20 mouse cellular contexts compared by ENCODE assay signal in genomic region chr5:34609966-34610365, GRCm38 (mm10). TPM values are rescaled to one million over a fixed set of nuclear protein-coding genes. Genes with fewer than 3 reads are reported as not detected.
DNase-seq lines count a peak whose midpoint lies in the region; ATAC-seq and TF ChIP-seq lines count a peak whose summit lies in the region.
"Had no signal": no experiment of that assay in that cellular context is flagged by ENCODE, and none has a peak within 500 bp of the region (broad histone marks: within the 10 kb centered on the region; RNA-seq: fewer than 3 reads in every experiment).

No protein-coding gene starts in this region.

- H3K4me3 ChIP-seq in kidney, embryonic 15.5 days (replicated peaks) = no peak overlapping the region
- no peak overlapping the region for H3K4me3 ChIP-seq in ES-E14 (ENCODE audit: insufficient read depth in 1 of 2, low read depth in 1 of 2, low read length in 2 of 2, poor library complexity in 1 of 2, severe bottlenecking in 1 of 2)
- H3K4me3 ChIP-seq: embryonic facial prominence, embryonic 10.5 days; embryonic facial prominence, embryonic 12.5 days; forebrain, embryonic 13.5 days; forebrain, embryonic 15.5 days had no signal

- no peaks in the 10 kb centered on the region for H3K4me1 ChIP-seq in kidney, embryonic 15.5 days
- no peaks in the 10 kb centered on the region for H3K4me1 ChIP-seq in ES-E14 (ENCODE audit: control insufficient read depth in 2 of 2, insufficient read depth in 2 of 2, low read length in 2 of 2, poor library complexity in 1 of 2)
- H3K4me1 ChIP-seq: embryonic facial prominence, embryonic 10.5 days; embryonic facial prominence, embryonic 12.5 days; forebrain, embryonic 13.5 days; forebrain, embryonic 15.5 days had no signal

- H3K9ac ChIP-seq in kidney, embryonic 15.5 days = no peak overlapping the region
- H3K9ac ChIP-seq in ES-E14 (ENCODE audit: insufficient read depth, low read depth, low read length, poor library complexity, severe bottlenecking) = no peak overlapping the region
- H3K9ac ChIP-seq: embryonic facial prominence, embryonic 12.5 days; forebrain, embryonic 13.5 days; forebrain, embryonic 15.5 days; forebrain, postnatal 0 days had no signal

- no peak overlapping the region for H3K27ac ChIP-seq in kidney, embryonic 15.5 days
- H3K27ac ChIP-seq in ES-E14 (ENCODE audit: insufficient read depth, low read depth, low read length, poor library complexity, severe bottlenecking) = no peak overlapping the region
- H3K27ac ChIP-seq: embryonic facial prominence, embryonic 10.5 days; embryonic facial prominence, embryonic 12.5 days; forebrain, embryonic 13.5 days; forebrain, embryonic 15.5 days had no signal

- no peak overlapping the region for H3K4me2 ChIP-seq in kidney, embryonic 15.5 days
- H3K4me2 ChIP-seq: embryonic facial prominence, embryonic 12.5 days; forebrain, embryonic 13.5 days; forebrain, embryonic 15.5 days had no signal

- H3K9me3 ChIP-seq in kidney, embryonic 15.5 days (replicated peaks) = no peaks in the 10 kb centered on the region
- no peaks in the 10 kb centered on the region for H3K9me3 ChIP-seq in ES-E14 (ENCODE audit: control insufficient read depth, insufficient read depth, low read depth, low read length)
- H3K9me3 ChIP-seq: embryonic facial prominence, embryonic 10.5 days; embryonic facial prominence, embryonic 12.5 days; forebrain, embryonic 13.5 days; forebrain, embryonic 15.5 days had no signal

- no peak for ATAC-seq in kidney, embryonic 15.5 days (replicated peaks; ENCODE audit: low FRiP score)
- ATAC-seq: activated CD4-positive, CD25-positive, alpha-beta regulatory T cell, adult 4 months; forebrain, embryonic 13.5 days; forebrain, embryonic 15.5 days; forebrain, postnatal 0 days; Patski had no signal

- in situ Hi-C loops in ES-E14 (cut with MboI; ENCODE audit: low sequenced_read_pairs in 2 of 2, unreplicated experiment in 2 of 2) = no loop called here

- peak; percentile 26 for DNase-seq in kidney, adult 9 months
- no peak for DNase-seq in ES-E14 (ENCODE audit: low read depth, low spot score)
- no peak for DNase-seq in thymus, postnatal 10 days (ENCODE audit: low spot score in 2 of 2)
- DNase-seq in gastrocnemius, adult 8-10 months (ENCODE audit: low spot score in 2 of 2) = no peak
- DNase-seq: adrenal gland, adult 8-10 months; adrenal gland, postnatal 14 days; adrenal gland, postnatal 36 days; cerebellum, adult 11-12 months; cerebellum, adult 2 months; cerebellum, adult 9-10 months; cerebellum, postnatal 10 days; cerebellum, postnatal 25 days; forebrain, postnatal 0 days had no signal

- WGBS in kidney, embryonic 15.5 days = 90% methylated on average over 4 of the region's 4 CpGs

- no peaks in the 10 kb centered on the region for H3K27me3 ChIP-seq in kidney, embryonic 15.5 days
- H3K27me3 ChIP-seq: embryonic facial prominence, embryonic 12.5 days; forebrain, embryonic 13.5 days; forebrain, embryonic 15.5 days; Patski had no signal

- peaks cover 92% of the 10 kb centered on the region for H3K36me3 ChIP-seq in kidney, embryonic 15.5 days
- H3K36me3 ChIP-seq in ES-E14 (ENCODE audit: control insufficient read depth, insufficient read depth, low read length, poor library complexity, severe bottlenecking) = peaks cover 14% of the 10 kb centered on the region

TF ChIP-seq in ES-E14, 5 proteins besides CTCF, POLR2A, EP300 and RAD21:
- TF ChIP-seq ZC3H11A (IDR thresholded peaks at IDR 0.05; ENCODE audit: borderline replicate concordance, low read depth, low read length) = no peak
- peak; percentile 64 for TF ChIP-seq MAFK (IDR thresholded peaks at IDR 0.05; ENCODE audit: insufficient read depth, low read depth, low read length)
TF ChIP-seq in ES-E14: peak in this region for 1.

RNA-seq across cellular contexts. Expression of gene Mfsd10, which starts 27.0 kb away (rescaled TPM):
- 118 and 132 TPM in 2 replicates for polyA plus RNA-seq in kidney, embryonic 15.5 days (2015; fragmentation: Nextera tagmentation; extraction: Ambion mirVana)
- 192 and 348 TPM in 2 replicates for total RNA-seq in ES-E14 (2012; rRNA removed)
- 1 to 10 TPM; 3.3 to 8.8 (median 4.6) TPM for total RNA-seq in gastrocnemius, adult 8-10 months (2022)

RNA-seq across cellular contexts. Expression of gene Add1, which starts 36.5 kb away (rescaled TPM):
- 178 and 200 TPM in 2 replicates for polyA plus RNA-seq in kidney, embryonic 15.5 days (2015; fragmentation: Nextera tagmentation; extraction: Ambion mirVana)
- 57.5 and 78.4 TPM in 2 replicates for total RNA-seq in ES-E14 (2012; rRNA removed)
- total RNA-seq in gastrocnemius, adult 8-10 months (2022) = 10 to 100 TPM; 59.0 to 71.9 (median 66.0) TPM

RNA-seq across cellular contexts. Expression of gene Nop14, which starts 50.0 kb away (rescaled TPM):
- polyA plus RNA-seq in kidney, embryonic 15.5 days (2015; fragmentation: Nextera tagmentation; extraction: Ambion mirVana) = 25.3 and 25.8 TPM in 2 replicates
- total RNA-seq in ES-E14 (2012; rRNA removed) = 60.4 and 78.5 TPM in 2 replicates
- total RNA-seq in gastrocnemius, adult 8-10 months (2022) = 10 to 100 TPM; 13.2 to 19.2 (median 16.0) TPM

RNA-seq across cellular contexts. Expression of gene Grk4, which starts 50.2 kb away (rescaled TPM):
- polyA plus RNA-seq in kidney, embryonic 15.5 days (2015; fragmentation: Nextera tagmentation; extraction: Ambion mirVana) = 1.9 and 2.8 TPM in 2 replicates
- total RNA-seq in ES-E14 (2012; rRNA removed) = 0.45 and 0.53 TPM in 2 replicates
- 1 to 10 TPM in 3 of 4 experiments, under 1 TPM in 1; 0.83 to 1.6 (median 1.3) TPM for total RNA-seq in gastrocnemius, adult 8-10 months (2022)

Comparison
In these comparisons a context has a peak if more than half of its experiments do, and no peak if none do; other contexts are left out.
1. RNA of gene Mfsd10, which starts 27.0 kb away (total RNA-seq): 192 to 348 TPM in ES-E14; 3.3 to 8.8 TPM in gastrocnemius, adult 8-10 months; every median in the first group is over 10 times any median in the second.